ENCODE assay signal across 28 mouse cellular contexts in genomic region chr4:81490556-81490955, GRCm38 (mm10). TPM values are rescaled to one million over a fixed set of nuclear protein-coding genes. Genes with fewer than 3 reads are reported as not detected.
"Had no signal": no experiment of that assay in that cellular context is flagged by ENCODE, and none has a peak within 500 bp of the region (broad histone marks: within the 10 kb centered on the region; RNA-seq: fewer than 3 reads in every experiment).

No protein-coding gene starts in this region.

- H3K27ac ChIP-seq: embryonic facial prominence, embryonic 10.5 days; embryonic facial prominence, embryonic 12.5 days; embryonic facial prominence, embryonic 13.5 days; embryonic facial prominence, embryonic 15.5 days; forebrain, embryonic 10.5 days; forebrain, embryonic 12.5 days; forebrain, embryonic 13.5 days; forebrain, embryonic 15.5 days; gastrocnemius, adult 2 months; heart, adult 2 months had no signal

- H3K4me1 ChIP-seq: embryonic facial prominence, embryonic 10.5 days; embryonic facial prominence, embryonic 12.5 days; embryonic facial prominence, embryonic 15.5 days; forebrain, embryonic 10.5 days; forebrain, embryonic 12.5 days; forebrain, embryonic 13.5 days; forebrain, embryonic 15.5 days had no signal

- DNase-seq: cerebellum, adult 8-10 months; cerebellum, adult 9-10 months; cerebellum, adult 9-11 months; cerebellum, postnatal 10 days; cerebellum, postnatal 14 days; cerebellum, postnatal 25 days; cerebellum, postnatal 36 days; embryo, embryonic 11 days; forebrain, postnatal 0 days; gastrocnemius, adult 2 months; gastrocnemius, postnatal 10 days; gastrocnemius, postnatal 14 days; gastrocnemius, postnatal 25 days; gastrocnemius, postnatal 36 days; heart, adult 11 months; heart, adult 18-20 months; heart, adult 2 months had no signal

- H3K9me3 ChIP-seq: embryonic facial prominence, embryonic 10.5 days; embryonic facial prominence, embryonic 12.5 days; embryonic facial prominence, embryonic 13.5 days; embryonic facial prominence, embryonic 15.5 days; forebrain, embryonic 10.5 days; forebrain, embryonic 12.5 days; forebrain, embryonic 13.5 days; forebrain, embryonic 15.5 days had no signal

- H3K27me3 ChIP-seq: embryonic facial prominence, embryonic 12.5 days; embryonic facial prominence, embryonic 13.5 days; embryonic facial prominence, embryonic 15.5 days; forebrain, embryonic 12.5 days; forebrain, embryonic 13.5 days; forebrain, embryonic 15.5 days had no signal

- H3K4me3 ChIP-seq: embryonic facial prominence, embryonic 10.5 days; embryonic facial prominence, embryonic 12.5 days; embryonic facial prominence, embryonic 13.5 days; embryonic facial prominence, embryonic 15.5 days; erythroblast, embryonic 14.5 days; forebrain, embryonic 10.5 days; forebrain, embryonic 12.5 days; forebrain, embryonic 13.5 days; forebrain, embryonic 15.5 days; gastrocnemius, adult 2 months; heart, adult 2 months had no signal

- H3K9ac ChIP-seq: embryonic facial prominence, embryonic 12.5 days; embryonic facial prominence, embryonic 13.5 days; embryonic facial prominence, embryonic 15.5 days; forebrain, embryonic 12.5 days; forebrain, embryonic 13.5 days; forebrain, embryonic 15.5 days; forebrain, postnatal 0 days had no signal

- ATAC-seq: forebrain, embryonic 13.5 days; forebrain, embryonic 14.5 days; forebrain, embryonic 15.5 days; forebrain, embryonic 16.5 days; forebrain, postnatal 0 days had no signal

- H3K4me2 ChIP-seq: embryonic facial prominence, embryonic 12.5 days; embryonic facial prominence, embryonic 13.5 days; embryonic facial prominence, embryonic 15.5 days; forebrain, embryonic 12.5 days; forebrain, embryonic 13.5 days; forebrain, embryonic 15.5 days had no signal

- H3K36me3 ChIP-seq: embryonic facial prominence, embryonic 10.5 days; embryonic facial prominence, embryonic 12.5 days; embryonic facial prominence, embryonic 13.5 days; embryonic facial prominence, embryonic 15.5 days; forebrain, embryonic 10.5 days; forebrain, embryonic 12.5 days; forebrain, embryonic 15.5 days had no signal

RNA-seq across cellular contexts. Expression of gene Mpdz, which starts 47.9 kb away (rescaled TPM):
- polyA plus RNA-seq: erythroblast, embryonic 14.5 days had no signal
